Mouse (Mus musculus) midbrain, embryonic 10.5 days (tissue): ENCODE measurements around the gene Zfp638. TPM values are rescaled to one million over a fixed set of nuclear protein-coding genes. Genes with fewer than 3 reads are reported as not detected.
"Not testable (repeated sequence)": the region's sequence is repeated elsewhere in the genome, so short reads cannot be mapped to it uniquely, and the experiment has no call there.

Source experiments
- DNase-seq: peaks from one replicate; pipeline ENCODE4 v3.0.0-alpha.2; 2017; ENCODE audit warnings: low spot score
- H3K27ac ChIP-seq: fragments of 300-500 bp; sonication (generic); replicated peaks from 2 replicates; pipeline ENCODE4 v1.5.1; 2016; ENCODE audit warnings: mild to moderate bottlenecking
- H3K27me3 ChIP-seq: fragments of 300-500 bp; sonication (generic); 2 replicates; pipeline ENCODE4 v1.6.1; 2016; ENCODE audit warnings: low read depth, mild to moderate bottlenecking; ENCODE audit not compliant: poor library complexity, severe bottlenecking
- H3K36me3 ChIP-seq: fragments of 300-500 bp; sonication (generic); 2 replicates; pipeline ENCODE4 v1.6.1; 2016; ENCODE audit warnings: mild to moderate bottlenecking, moderate library complexity
- H3K4me1 ChIP-seq: fragments of 300-500 bp; sonication (generic); 2 replicates; pipeline ENCODE4 v1.6.1; 2016
- H3K4me3 ChIP-seq: fragments of 300-500 bp; sonication (generic); 2 replicates; pipeline ENCODE4 v1.5.1; 2016; ENCODE audit warnings: mild to moderate bottlenecking, moderate library complexity
- H3K9me3 ChIP-seq: fragments of 300-500 bp; sonication (generic); replicated peaks from 2 replicates; pipeline ENCODE4 v1.6.1; 2016; ENCODE audit warnings: mild to moderate bottlenecking
- WGBS: fragments of 180-500 bp; shearing (Covaris S2); methylation state at CpG from one replicate; pipeline ENCODE4 v1.1.7; 2016; 5-methylcytosine and 5-hydroxymethylcytosine counted together
- polyA plus RNA-seq: library from polyadenylated mRNA; unstranded; fragments of >200 nt; fragmentation: Nextera tagmentation; extraction: Ambion mirVana; gene quantifications from 2 replicates; pipeline ENCODE4 v1.2.1, GENCODE M21; 2016

The Zfp638 gene
- polyA plus RNA-seq, 1 experiment from 2014 or later: 67.2 TPM

GRCm38 (mm10) chr6:83987642-83988041 is 120.7 kb downstream of the Zfp638 start:
- WGBS: 97% methylated on average over 5 of the region's 5 CpGs
- no peaks in the 10 kb centered on the region for H3K4me1 ChIP-seq
- no peak overlapping the region for H3K27ac ChIP-seq
- H3K27me3 ChIP-seq: no peaks in the 10 kb centered on the region
- H3K9me3 ChIP-seq: no peaks in the 10 kb centered on the region
- peaks cover 92% of the 10 kb centered on the region for H3K36me3 ChIP-seq
- no peak for DNase-seq
- H3K4me3 ChIP-seq: no peak overlapping the region

DNA sequence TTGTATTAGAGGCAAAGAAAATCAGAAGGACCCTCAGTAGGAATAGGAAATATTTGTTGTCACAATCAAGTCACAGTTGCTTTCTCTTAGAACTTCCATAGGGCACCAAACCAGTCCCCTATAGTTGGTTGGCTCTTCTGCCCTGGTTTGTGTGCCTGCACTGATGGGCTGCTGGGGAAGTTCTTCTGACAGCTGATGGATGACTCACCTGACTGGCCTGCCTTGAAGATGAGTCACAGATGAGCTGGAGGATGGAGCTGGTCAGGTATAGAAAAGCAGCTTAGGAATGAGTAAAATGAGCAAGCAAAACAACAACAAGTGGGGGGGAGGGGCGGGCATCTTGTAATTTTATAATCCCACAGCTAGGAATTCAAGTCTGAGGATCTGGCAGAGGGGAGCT is 135.8 kb downstream of the Zfp638 start:
- Histone ChIP-seq H3K9me3 (no peaks in the 10 kb centered on the region; the same call in 1 of the 2 replicates), H3K27me3 (no peaks in the 10 kb centered on the region), H3K4me3 (no peak overlapping the region), H3K4me1 (no peaks in the 10 kb centered on the region), H3K36me3 (peaks cover 23% of the 10 kb centered on the region), H3K27ac (no peak overlapping the region)
- WGBS: 63% methylated on average over 1 of the region's 1 CpGs
- DNase-seq: no peak

DNA sequence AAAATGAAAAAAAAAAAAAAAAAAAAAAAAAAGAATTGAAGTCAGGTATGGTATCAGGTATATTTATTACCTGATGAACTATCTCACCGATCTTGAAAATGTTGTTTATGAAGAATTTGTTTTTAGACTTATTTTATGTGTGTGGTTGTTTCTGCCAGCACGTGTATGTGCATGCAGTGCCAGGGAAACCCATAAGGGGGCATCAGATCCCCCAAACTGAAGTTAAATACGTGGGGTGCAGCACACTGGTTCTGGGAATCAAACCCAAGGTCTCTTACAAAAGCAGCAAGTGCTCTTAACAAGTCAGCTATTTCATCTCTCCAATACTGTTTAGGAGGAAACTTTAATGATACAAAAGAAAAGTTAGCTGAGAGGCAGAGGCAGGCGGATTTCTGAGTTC is 137.4 kb downstream of the Zfp638 start:
- Histone ChIP-seq H3K4me3 (no peak overlapping the region), H3K27ac (no peak overlapping the region), H3K9me3 (no peaks in the 10 kb centered on the region), H3K36me3 (peaks cover 7% of the 10 kb centered on the region), H3K4me1 (peaks cover 13% of the 10 kb centered on the region), H3K27me3 (peaks cover 11% of the 10 kb centered on the region)
- DNase-seq: no peak
- 85% methylated on average over 4 of the region's 4 CpGs for WGBS

DNA sequence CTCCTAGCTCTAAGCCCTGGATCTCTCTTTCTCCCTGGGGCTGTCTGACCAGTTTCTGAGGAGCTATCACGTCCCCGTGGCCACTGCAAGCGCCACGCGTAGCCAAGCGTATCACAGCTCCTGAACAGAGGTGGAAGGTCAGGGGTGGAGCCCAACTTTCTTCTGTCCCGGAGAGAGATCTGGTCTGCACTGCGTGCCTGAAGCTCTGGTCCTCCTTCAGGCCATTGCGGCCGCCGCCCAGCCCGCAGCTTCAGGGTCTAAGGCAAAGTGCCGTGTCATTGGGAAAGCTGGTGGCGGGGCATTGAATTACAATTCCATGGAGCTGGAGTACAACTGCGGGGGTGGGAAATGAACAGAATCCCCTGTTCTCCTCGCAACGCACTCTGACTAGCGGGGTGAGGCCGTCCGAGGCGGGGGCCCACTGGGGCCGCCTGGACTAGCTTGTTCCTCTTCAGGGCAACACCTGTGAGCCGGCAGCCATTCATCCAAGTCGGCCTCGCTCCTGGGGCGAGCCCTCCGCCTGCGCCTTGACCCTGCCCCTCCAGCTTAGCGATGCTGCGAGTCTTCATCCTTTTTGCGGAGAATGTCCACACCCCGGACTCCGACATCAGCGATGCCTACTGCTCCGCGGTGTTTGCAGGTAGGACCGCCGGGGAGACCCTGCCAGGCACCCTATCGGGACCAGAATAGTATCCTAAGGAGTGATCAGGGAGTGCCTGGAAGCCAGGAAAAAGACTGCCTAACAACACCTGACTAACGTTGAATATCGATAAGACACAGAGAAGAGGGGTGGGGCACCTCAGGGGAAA is 141.7 kb downstream of the Zfp638 start, which contains the start of gene Dysf:
TSS of gene Dysf (plus strand) at position 228 of the 809 bp plus-strand sequence.
- no peaks in the 10 kb centered on the region for H3K36me3 ChIP-seq
- H3K4me1 ChIP-seq: peaks cover 45% of the 10 kb centered on the region
- H3K4me3 ChIP-seq: peak within 1 kb of the TSS; percentile 54
- peak; percentile 67 for DNase-seq
- no peaks in the 10 kb centered on the region for H3K9me3 ChIP-seq
- peaks cover 25% of the 10 kb centered on the region for H3K27me3 ChIP-seq
- H3K27ac ChIP-seq: peak within 1 kb of the TSS; percentile 24; the same call in 1 of the 2 replicates
- under 1% methylated on average over 41 of the region's 41 CpGs for WGBS

DNA sequence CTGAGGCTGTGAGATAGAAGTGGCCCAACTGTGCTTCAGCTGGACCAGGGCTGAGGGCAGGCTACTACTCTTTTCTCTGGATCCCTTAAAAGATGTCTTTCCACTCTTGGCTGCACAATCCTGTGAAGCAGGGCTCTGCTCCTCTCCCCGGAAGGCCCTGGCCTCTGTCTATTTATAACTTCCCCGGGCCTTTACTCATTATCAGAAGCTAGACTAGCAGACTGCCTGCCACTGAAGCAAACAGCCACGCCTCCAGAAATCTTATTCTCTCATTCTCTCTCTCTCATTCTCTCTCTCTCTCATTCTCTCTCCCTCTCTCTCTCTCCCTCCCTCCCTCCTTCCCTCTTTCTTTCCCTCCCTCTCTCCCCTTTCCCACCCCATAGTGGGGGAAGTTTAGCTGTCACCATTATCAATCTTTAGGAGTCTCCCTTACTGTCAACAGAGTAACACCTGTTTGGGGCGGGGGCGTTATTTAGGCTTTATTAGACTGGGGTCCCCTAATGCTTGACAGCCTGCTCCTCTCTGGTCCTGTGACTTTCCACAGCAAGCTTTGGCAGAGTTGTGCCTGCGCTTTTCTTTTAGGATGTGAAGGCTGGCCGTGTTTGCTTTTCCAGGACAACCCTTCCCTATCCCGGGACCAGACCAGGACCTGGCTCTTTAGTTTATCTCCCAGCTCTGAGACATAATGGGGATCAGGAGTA is 142.4 kb downstream of the Zfp638 start:
- H3K36me3 ChIP-seq: no peaks in the 10 kb centered on the region
- no peak overlapping the region for H3K27ac ChIP-seq
- H3K9me3 ChIP-seq: no peaks in the 10 kb centered on the region
- H3K4me1 ChIP-seq: peaks cover 45% of the 10 kb centered on the region
- WGBS: 24% methylated on average over 8 of the region's 8 CpGs
- H3K27me3 ChIP-seq: peaks cover 25% of the 10 kb centered on the region
- DNase-seq: peak; percentile 17
- H3K4me3 ChIP-seq: peak overlapping the region; percentile 54

- Histone ChIP-seq H3K27me3 (peaks cover 25% of the 10 kb centered on the region), H3K36me3 (no peaks in the 10 kb centered on the region), H3K4me1 (peaks cover 45% of the 10 kb centered on the region), H3K27ac (peak overlapping the region; percentile 61; the same call in 1 of the 2 replicates), H3K4me3 (peak overlapping the region; percentile 14; the same call in 1 of the 2 replicates), H3K9me3 (no peaks in the 10 kb centered on the region)
- DNase-seq: no peak
- WGBS: 18% methylated on average over 4 of the region's 4 CpGs
Observed at GRCm38 (mm10) chr6:84009915-84010302, 143.0 kb downstream of the Zfp638 start.

GRCm38 (mm10) chr6:84010303-84011225 is 143.7 kb downstream of the Zfp638 start:
- Histone ChIP-seq H3K4me3 (peak overlapping the region; percentile 14; the same call in 1 of the 2 replicates), H3K9me3 (no peaks in the 10 kb centered on the region), H3K36me3 (no peaks in the 10 kb centered on the region), H3K27me3 (peaks cover 25% of the 10 kb centered on the region), H3K27ac (peak overlapping the region; percentile 61), H3K4me1 (peaks cover 45% of the 10 kb centered on the region)
- DNase-seq: peak; percentile 29
- WGBS: 40% methylated on average over 8 of the region's 8 CpGs

GRCm38 (mm10) chr6:84014961-84015683 is 148.2 kb downstream of the Zfp638 start:
- not testable (repeated sequence) for H3K4me3 ChIP-seq, H3K36me3 ChIP-seq, H3K9me3 ChIP-seq, DNase-seq, H3K27ac ChIP-seq
- Histone ChIP-seq H3K27me3 (peaks cover 34% of the 10 kb centered on the region), H3K4me1 (peaks cover 37% of the 10 kb centered on the region)
- 70% methylated on average over 4 of the region's 4 CpGs for WGBS

GRCm38 (mm10) chr6:84016851-84017250 is 149.9 kb downstream of the Zfp638 start:
- peaks cover 40% of the 10 kb centered on the region for H3K27me3 ChIP-seq
- no peaks in the 10 kb centered on the region for H3K9me3 ChIP-seq
- H3K4me3 ChIP-seq: no peak overlapping the region
- H3K27ac ChIP-seq: no peak overlapping the region
- DNase-seq: no peak
- peaks cover 21% of the 10 kb centered on the region for H3K4me1 ChIP-seq
- H3K36me3 ChIP-seq: no peaks in the 10 kb centered on the region
- 90% methylated on average over 7 of the region's 7 CpGs for WGBS

DNA sequence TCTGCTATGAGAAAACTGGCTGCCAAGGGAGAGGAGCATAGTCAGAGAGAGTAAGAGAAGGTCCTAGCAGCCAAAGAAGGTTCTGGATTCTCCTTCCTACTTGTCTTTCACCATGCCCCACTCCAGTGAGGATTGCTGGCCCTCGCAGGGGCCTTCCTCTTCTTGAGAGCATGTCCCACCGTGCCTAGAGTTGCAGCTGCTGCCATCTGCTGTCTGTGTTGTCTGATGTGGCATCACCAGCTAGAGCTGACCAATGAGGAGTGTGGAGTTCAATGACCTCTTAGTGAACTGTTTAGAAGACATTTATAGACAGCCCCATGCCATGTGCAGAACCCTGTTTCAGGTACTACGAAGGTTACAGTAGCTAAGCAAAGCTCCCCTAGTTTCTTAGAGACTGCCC is 150.5 kb downstream of the Zfp638 start:
- Histone ChIP-seq H3K4me3 (no peak overlapping the region), H3K27ac (no peak overlapping the region), H3K36me3 (no peaks in the 10 kb centered on the region), H3K4me1 (peaks cover 18% of the 10 kb centered on the region), H3K27me3 (peaks cover 40% of the 10 kb centered on the region), H3K9me3 (no peaks in the 10 kb centered on the region)
- WGBS: 72% methylated on average over 3 of the region's 3 CpGs
- no peak for DNase-seq

- Histone ChIP-seq H3K36me3 (no peaks in the 10 kb centered on the region), H3K4me3 (peak overlapping the region; percentile 52), H3K4me1 (peaks cover 13% of the 10 kb centered on the region), H3K27ac (no peak overlapping the region), H3K9me3 (peaks cover 4% of the 10 kb centered on the region; the same call in 1 of the 2 replicates), H3K27me3 (peaks cover 40% of the 10 kb centered on the region)
- peak; percentile 47 for DNase-seq
- WGBS: 5% methylated on average over 28 of the region's 28 CpGs
Observed at GRCm38 (mm10) chr6:84018906-84019550, 152.1 kb downstream of the Zfp638 start.
